Mouse (Mus musculus): Measurements from ENCODE around the gene BC048403.

DNA sequence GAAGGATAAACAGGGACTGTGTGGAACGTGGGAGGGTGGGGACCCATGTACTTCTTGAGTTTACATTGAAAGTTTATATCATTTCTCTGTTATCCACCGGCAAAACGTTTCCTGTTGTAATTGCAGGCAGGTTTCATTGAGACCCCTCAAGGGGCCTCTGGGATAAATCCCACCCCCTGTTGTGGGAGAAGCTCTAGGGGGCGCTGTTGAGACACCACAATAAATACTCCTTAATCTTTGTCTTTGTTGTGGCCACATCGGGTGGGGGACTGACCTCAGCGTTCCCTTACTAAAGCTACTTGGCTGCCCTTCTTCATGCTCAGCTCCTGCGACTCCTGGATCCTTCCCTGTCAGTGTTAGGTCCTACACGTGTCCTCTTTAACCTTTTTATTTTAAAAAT is 19.4 kb downstream of the BC048403 start:
- no peak for TF ChIP-seq POLR2A (IDR thresholded peaks at IDR 0.05; ENCODE audit: extremely low read depth, insufficient read depth, low read length)
- TF ChIP-seq CTCF (IDR thresholded peaks at IDR 0.05; ENCODE audit: extremely low read depth, insufficient read depth, low read length) = no peak
